Mouse (Mus musculus) liver, embryonic 14.5 days (tissue): Measurements from ENCODE around the gene Cyp2j6. TPM values are rescaled to one million over a fixed set of nuclear protein-coding genes. Genes with fewer than 3 reads are reported as not detected.

Experiments used
- ATAC-seq: fragments of 200-750 bp; cut with Nextera tagmentation; 2 replicates; pipeline ENCODE4 v1.8.0; 2017; ENCODE audit warnings: moderate number of reproducible peaks, mild to moderate bottlenecking, moderate library complexity; ENCODE audit not compliant: insufficient read depth
- DNase-seq, 3 experiments: peaks; one replicate each; pipeline ENCODE4 v3.0.0-alpha.2; 2012 to 2013; ENCODE audit warnings: low read depth in 3 of 3, low spot score in 3 of 3
- H3K27ac ChIP-seq: fragments of 300-500 bp; sonication (generic); 2 replicates; pipeline ENCODE4 v1.5.1; 2014; ENCODE audit warnings: moderate library complexity, mild to moderate bottlenecking, control low read depth, inconsistent platforms
- H3K27me3 ChIP-seq: fragments of 300-500 bp; sonication (generic); 2 replicates; pipeline ENCODE4 v1.6.1; 2014; ENCODE audit warnings: mild to moderate bottlenecking, low read length, moderate library complexity; ENCODE audit not compliant: control insufficient read depth, insufficient read depth
- H3K36me3 ChIP-seq: fragments of 300-500 bp; sonication (generic); replicated peaks from 2 replicates; pipeline ENCODE4 v1.6.1; 2014; ENCODE audit warnings: low read depth; ENCODE audit not compliant: control insufficient read depth, insufficient read depth
- H3K4me1 ChIP-seq, 2 experiments: fragments of 200-500 bp in 1 of 2; fragments of 300-500 bp in 1 of 2; sonication (generic) in 1 of 2; replicated peaks; 2 replicates each; pipeline ENCODE4 v1.6.1; 2012 to 2014; ENCODE audit warnings: antibody characterized with exemption in 1 of 2, inconsistent platforms in 1 of 2, low read length in 1 of 2; ENCODE audit not compliant: control insufficient read depth in 2 of 2, insufficient read depth in 2 of 2
- H3K4me2 ChIP-seq: fragments of 300-500 bp; sonication (generic); 2 replicates; pipeline ENCODE4 v1.6.1; 2014; ENCODE audit warnings: low read depth, mild to moderate bottlenecking, control low read depth, moderate library complexity
- H3K4me3 ChIP-seq, 2 experiments: fragments of 200-500 bp in 1 of 2; fragments of 300-500 bp in 1 of 2; sonication (generic) in 1 of 2; 2 replicates each; pipeline ENCODE4 v1.5.1; 2012 to 2014; ENCODE audit warnings: low read depth in 2 of 2, low read length in 2 of 2, mild to moderate bottlenecking in 2 of 2, control low read depth in 1 of 2, inconsistent platforms in 1 of 2, moderate library complexity in 1 of 2; ENCODE audit not compliant: insufficient read depth in 1 of 2
- H3K9ac ChIP-seq: fragments of 300-500 bp; sonication (generic); replicated peaks from 2 replicates; pipeline ENCODE4 v1.6.1; 2014; ENCODE audit warnings: mild to moderate bottlenecking, control low read depth, moderate library complexity
- H3K9me3 ChIP-seq: fragments of 300-500 bp; sonication (generic); 2 replicates; pipeline ENCODE4 v1.6.1; 2016; ENCODE audit warnings: low read length, mixed read lengths; ENCODE audit not compliant: control insufficient read depth
- CTCF ChIP-seq: IDR thresholded peaks from 2 replicates; pipeline ENCODE4 v1.5.1; 2016; ENCODE audit warnings: antibody characterized with exemption, low read depth, control low read depth
- EP300 ChIP-seq: IDR thresholded peaks from 2 replicates; pipeline ENCODE4 v1.6.1; 2016; ENCODE audit warnings: antibody characterized with exemption, low read depth
- WGBS: fragments of 180-500 bp; shearing (Covaris S2); extraction: QIAGEN DNeasy Blood & Tissue Kit; methylation state at CpG from one replicate; pipeline ENCODE4 v1.1.7; 2014; ENCODE audit not compliant: insufficient replicate concordance; 5-methylcytosine and 5-hydroxymethylcytosine counted together
- polyA plus RNA-seq, 2 experiments: library from polyadenylated mRNA; depleted of rRNA in 1 of 2; stranded (reverse) in 1 of 2; unstranded in 1 of 2; fragments of >200 nt; fragmentation: Nextera tagmentation in 1 of 2; extraction: Ambion mirVana in 1 of 2; gene quantifications; 2 replicates each; pipeline versions ENCODE4 v1.2.1 to v1.2.3; 2012 to 2014

Gene Cyp2j6
- polyA plus RNA-seq, 2 experiments, result 0.63 to 1.1 TPM

- 35% methylated on average over 1 of the region's 1 CpGs for WGBS
- no peak within 1 kb of the TSS for H3K4me3 ChIP-seq
- no peak within 1 kb of the TSS for H3K9ac ChIP-seq
- no peak for ATAC-seq
- H3K4me2 ChIP-seq, result no peak within 1 kb of the TSS
- DNase-seq, result no peak
- H3K36me3 ChIP-seq, result no peaks in the 10 kb centered on the region
- H3K27ac ChIP-seq, result no peak within 1 kb of the TSS
- H3K4me1 ChIP-seq, result no peaks in the 10 kb centered on the region
- TF ChIP-seq EP300 (no peak), CTCF (no peak)
- no peaks in the 10 kb centered on the region for H3K9me3 ChIP-seq
- no peaks in the 10 kb centered on the region for H3K27me3 ChIP-seq
These were observed 46.2 kb downstream of the Cyp2j6 start, which contains the start of gene Cyp2j8 for GRCm38 (mm10) chr4:96507286-96507685. TSS of gene Cyp2j8 (minus strand) at chr4:96507386.

Other genes starting within 250 kb of the Cyp2j6 start
- not detected in 2 replicates for gene Cyp2j11, start 205.0 kb downstream of the Cyp2j6 start, polyA plus RNA-seq (2012; rRNA removed)
- not detected in 2 replicates for gene Cyp2j11, start 205.0 kb downstream of the Cyp2j6 start, polyA plus RNA-seq (2014; fragmentation: Nextera tagmentation; extraction: Ambion mirVana)
- gene Cyp2j8, start 46.3 kb downstream of the Cyp2j6 start, polyA plus RNA-seq (2012; rRNA removed), result not detected in 2 replicates
- gene Cyp2j8, start 46.3 kb downstream of the Cyp2j6 start, polyA plus RNA-seq (2014; fragmentation: Nextera tagmentation; extraction: Ambion mirVana), result not detected in 2 replicates
- 0.09 TPM in 2 replicates for gene Cyp2j9, start 37.9 kb upstream of the Cyp2j6 start, polyA plus RNA-seq (2012; rRNA removed)
- gene Cyp2j9, start 37.9 kb upstream of the Cyp2j6 start, polyA plus RNA-seq (2014; fragmentation: Nextera tagmentation; extraction: Ambion mirVana), result 0.22 TPM in 1 of 2 replicates, not detected in the other
- 0.06 and 0.09 TPM in 2 replicates for gene Cyp2j5, start 110.5 kb upstream of the Cyp2j6 start, polyA plus RNA-seq (2012; rRNA removed)
- not detected in 2 replicates for gene Cyp2j5, start 110.5 kb upstream of the Cyp2j6 start, polyA plus RNA-seq (2014; fragmentation: Nextera tagmentation; extraction: Ambion mirVana)
- gene Gm12695, start 231.5 kb upstream of the Cyp2j6 start, polyA plus RNA-seq (2012; rRNA removed), result not detected in 2 replicates
- gene Gm12695, start 231.5 kb upstream of the Cyp2j6 start, polyA plus RNA-seq (2014; fragmentation: Nextera tagmentation; extraction: Ambion mirVana), result not detected in 2 replicates